Mouse (Mus musculus) olfactory bulb, adult 2 months (tissue): ENCODE measurements around the gene Ctnnd2. TPM values are rescaled to one million over a fixed set of nuclear protein-coding genes. Genes with fewer than 3 reads are reported as not detected.

Experiments
- H3K27ac ChIP-seq: fragments of 200-500 bp; 2 replicates; pipeline ENCODE4 v1.5.1; 2012; ENCODE audit warnings: low read depth, low read length; ENCODE audit not compliant: insufficient read depth
- H3K4me1 ChIP-seq: fragments of 200-500 bp; 2 replicates; pipeline ENCODE4 v1.6.1; 2012; ENCODE audit warnings: low read length; ENCODE audit not compliant: control insufficient read depth, insufficient read depth
- H3K4me3 ChIP-seq: fragments of 200-500 bp; 2 replicates; pipeline ENCODE4 v1.5.1; 2012; ENCODE audit warnings: mild to moderate bottlenecking, low read depth, low read length, moderate library complexity; ENCODE audit not compliant: insufficient read depth
- CTCF ChIP-seq: fragments of 200-500 bp; IDR thresholded peaks from 2 replicates; pipeline ENCODE4 v1.5.1; 2012; ENCODE audit warnings: low read depth, mild to moderate bottlenecking, low read length, moderate library complexity; ENCODE audit not compliant: insufficient read depth
- POLR2A ChIP-seq: fragments of 200-500 bp; IDR thresholded peaks from 2 replicates; pipeline ENCODE4 v1.6.1; 2012; ENCODE audit warnings: mild to moderate bottlenecking, low read depth, low read length, moderate library complexity; ENCODE audit not compliant: insufficient read depth
- WGBS: fragments of 180-500 bp; shearing (Covaris S2); methylation state at CpG from one replicate; pipeline ENCODE4 v1.1.7; 2018; 5-methylcytosine and 5-hydroxymethylcytosine counted together
- polyA plus RNA-seq: library from polyadenylated mRNA; stranded (reverse); fragments of >200 nt; gene quantifications from 2 replicates; pipeline ENCODE4 v1.2.4, GENCODE M21; 2012; ENCODE audit warnings: low replicate concordance; ENCODE audit not compliant: missing spikeins, insufficient read depth, insufficient read length

Gene Ctnnd2
- polyA plus RNA-seq, 1 experiment = not detected

DNA sequence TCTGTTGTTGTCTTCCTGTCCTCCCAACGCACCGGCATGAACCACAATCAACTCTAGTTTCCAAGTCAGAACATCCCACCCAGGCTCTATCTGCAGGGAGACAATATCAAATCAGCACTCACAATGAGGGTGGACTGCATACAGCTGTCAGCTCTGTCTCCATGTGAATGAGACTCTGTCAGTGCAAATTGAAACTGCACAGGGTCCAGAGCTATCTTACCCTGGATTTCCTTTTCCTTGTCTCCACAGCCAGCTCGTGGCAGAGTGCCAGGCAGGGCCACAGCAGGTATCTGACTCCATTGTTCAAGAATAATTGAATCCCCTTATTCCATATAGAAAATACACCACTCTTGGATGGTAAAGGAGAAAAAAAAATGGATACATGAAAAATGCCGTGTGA is 343.0 kb downstream of the Ctnnd2 start:
- TF ChIP-seq CTCF (no peak), POLR2A (no peak)
- 48% methylated on average over 4 of the region's 4 CpGs for WGBS
- no peak overlapping the region for H3K27ac ChIP-seq
- no peak overlapping the region for H3K4me3 ChIP-seq
- no peaks in the 10 kb centered on the region for H3K4me1 ChIP-seq

DNA sequence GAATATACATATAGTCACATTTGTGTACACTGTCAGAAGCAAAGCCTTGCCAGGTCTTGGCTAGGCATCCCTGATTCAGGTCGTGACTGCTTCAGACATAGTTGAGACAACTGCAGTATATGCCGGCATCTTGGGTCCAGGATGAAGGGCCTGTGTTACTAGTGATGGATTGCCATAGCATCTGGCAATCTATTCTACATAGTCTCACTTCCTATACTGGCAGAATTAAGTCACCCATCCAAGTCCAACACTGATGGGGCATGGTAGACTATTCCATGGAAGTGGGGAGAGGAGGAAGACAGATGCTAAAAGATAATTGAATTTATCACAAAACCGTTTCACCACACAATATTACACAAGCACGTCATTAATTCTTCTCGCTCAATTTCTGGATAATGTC is 369.1 kb downstream of the Ctnnd2 start:
- Histone ChIP-seq H3K27ac (no peak overlapping the region), H3K4me1 (no peaks in the 10 kb centered on the region), H3K4me3 (no peak overlapping the region)
- no peak for TF ChIP-seq CTCF
- no peak for TF ChIP-seq POLR2A
- WGBS = 91% methylated on average over 5 of the region's 5 CpGs

- no peak overlapping the region for H3K4me3 ChIP-seq
- H3K27ac ChIP-seq = no peak overlapping the region
- H3K4me1 ChIP-seq = no peaks in the 10 kb centered on the region
- 83% methylated on average over 4 of the region's 4 CpGs for WGBS
- no peak for TF ChIP-seq CTCF
- TF ChIP-seq POLR2A = no peak
Measured at GRCm38 (mm10) chr15:30548263-30548662, 375.9 kb downstream of the Ctnnd2 start.

DNA sequence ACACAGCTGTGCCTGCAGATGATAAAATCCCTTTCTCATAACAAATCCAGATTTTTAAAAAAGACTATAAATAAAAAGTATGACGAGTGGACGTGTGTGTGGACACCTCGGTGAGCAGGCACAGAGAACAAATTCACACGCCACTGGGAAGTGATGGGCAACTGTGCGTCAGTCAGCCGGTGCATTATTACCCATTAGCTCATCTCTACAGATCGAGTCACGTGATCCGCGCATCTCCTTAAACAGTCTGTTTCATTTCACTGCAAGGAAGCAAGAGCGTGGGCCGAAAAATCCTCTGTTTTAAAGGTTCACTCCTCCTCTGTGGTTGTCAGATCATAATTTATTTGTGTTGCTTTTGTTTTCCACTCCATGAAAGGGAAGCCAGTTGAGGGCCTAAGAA is 378.6 kb downstream of the Ctnnd2 start:
- Histone ChIP-seq H3K4me1 (no peaks in the 10 kb centered on the region), H3K4me3 (no peak overlapping the region), H3K27ac (no peak overlapping the region)
- TF ChIP-seq POLR2A (no peak), CTCF (no peak)
- 77% methylated on average over 12 of the region's 12 CpGs for WGBS

DNA sequence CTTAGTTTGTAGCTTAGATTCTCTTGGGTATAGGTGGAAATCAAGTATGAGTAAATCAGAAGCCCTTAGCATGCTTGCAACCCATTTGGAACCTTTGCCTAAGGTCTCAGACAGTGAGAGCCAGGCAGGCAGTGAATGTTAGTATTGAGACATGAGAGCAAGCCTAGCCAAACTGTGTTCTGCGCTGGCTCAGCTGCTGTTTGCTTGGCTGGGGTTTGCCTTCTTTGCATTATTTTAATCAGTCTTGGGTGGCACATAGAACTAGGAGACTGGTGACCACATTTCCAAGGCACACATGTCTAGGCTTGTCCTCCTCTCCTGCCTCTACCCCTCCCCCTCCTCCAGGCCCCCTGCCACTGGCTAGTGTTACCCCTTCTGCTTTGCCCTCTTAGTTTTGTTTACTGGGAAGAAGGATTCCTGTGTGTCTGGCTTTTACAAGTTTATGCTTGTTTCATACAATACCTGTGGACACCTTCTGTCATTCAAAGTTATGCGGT is 381.6 kb downstream of the Ctnnd2 start:
- no peak for TF ChIP-seq POLR2A
- TF ChIP-seq CTCF = no peak
- 70% methylated on average over 2 of the region's 2 CpGs for WGBS
- Histone ChIP-seq H3K4me1 (no peaks in the 10 kb centered on the region), H3K4me3 (no peak overlapping the region), H3K27ac (no peak overlapping the region)

DNA sequence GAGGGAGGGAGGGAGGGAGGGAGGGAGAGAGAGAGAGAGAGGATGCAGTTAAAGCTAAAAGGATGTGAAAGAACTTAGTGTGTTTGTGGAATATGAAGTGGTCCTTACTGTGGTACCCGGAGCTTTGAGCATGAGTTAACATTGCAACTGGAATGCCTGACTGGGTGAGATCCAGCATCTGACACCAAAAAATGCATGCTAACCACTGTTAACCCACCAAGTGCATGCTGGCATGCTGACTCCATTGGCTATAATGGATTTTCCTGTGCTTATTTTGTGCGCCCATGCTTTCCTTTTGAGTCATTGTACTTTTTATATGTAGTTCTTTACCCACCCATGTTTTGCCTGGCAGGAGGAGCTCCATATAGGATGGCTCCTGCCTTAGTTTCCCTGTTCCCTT is 383.4 kb downstream of the Ctnnd2 start:
- Histone ChIP-seq H3K27ac (no peak overlapping the region), H3K4me3 (no peak overlapping the region), H3K4me1 (no peaks in the 10 kb centered on the region)
- WGBS = 63% methylated on average over 2 of the region's 2 CpGs
- TF ChIP-seq POLR2A (no peak), CTCF (no peak)

GRCm38 (mm10) chr15:30562375-30562774 is 390.0 kb downstream of the Ctnnd2 start:
- H3K27ac ChIP-seq = no peak overlapping the region
- no peak overlapping the region for H3K4me3 ChIP-seq
- WGBS = 74% methylated on average over 5 of the region's 5 CpGs
- no peaks in the 10 kb centered on the region for H3K4me1 ChIP-seq
- no peak for TF ChIP-seq CTCF
- TF ChIP-seq POLR2A = no peak

DNA sequence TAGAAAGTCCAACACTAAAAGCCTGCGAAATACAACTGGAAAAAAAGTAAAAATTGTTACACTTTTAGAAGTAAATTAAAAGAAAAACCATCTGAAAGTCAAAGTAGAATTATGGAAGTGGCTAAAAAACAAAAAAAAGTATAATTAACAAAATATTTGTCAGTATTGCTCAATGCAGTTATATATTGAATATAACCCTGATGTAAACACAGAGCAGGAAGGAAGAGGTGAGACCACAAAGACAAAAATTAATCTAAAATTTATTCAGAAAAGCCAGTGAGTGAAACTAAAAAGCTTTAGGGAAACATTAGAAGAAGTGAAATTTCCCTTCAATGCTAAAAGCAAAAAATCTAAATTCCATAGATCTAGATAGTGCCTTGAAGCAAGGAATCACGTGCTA is 392.2 kb downstream of the Ctnnd2 start:
- Histone ChIP-seq H3K4me1 (peaks cover 3% of the 10 kb centered on the region), H3K4me3 (no peak overlapping the region), H3K27ac (no peak overlapping the region)
- TF ChIP-seq POLR2A (no peak), CTCF (no peak)
- WGBS = 78% methylated on average over 2 of the region's 2 CpGs

DNA sequence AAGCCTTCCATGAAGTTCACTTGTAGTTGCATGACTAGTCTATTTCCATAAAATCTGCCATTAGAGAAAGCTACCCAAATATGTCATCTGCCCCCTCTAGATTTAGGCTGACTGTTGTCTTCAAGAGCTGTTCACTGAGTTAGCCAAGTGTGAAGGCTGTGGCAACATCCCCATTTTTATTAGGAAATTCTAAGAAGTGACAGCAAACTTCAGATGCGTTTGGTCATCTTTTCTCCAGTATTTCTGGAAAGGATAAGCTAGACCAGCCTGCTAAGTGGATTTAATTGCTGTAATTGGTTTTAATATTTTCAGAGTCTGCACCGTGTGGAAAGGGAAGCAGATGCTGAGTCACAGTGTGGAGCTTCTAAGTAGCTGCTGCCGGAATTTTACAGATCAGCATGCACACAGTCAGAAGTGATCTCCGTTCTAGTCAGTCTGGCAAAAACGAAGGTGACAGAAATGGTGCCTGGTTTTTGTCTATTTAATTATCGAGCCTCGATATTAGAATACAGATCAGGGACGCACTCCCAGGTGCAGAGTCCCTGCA is 397.9 kb downstream of the Ctnnd2 start:
- H3K27ac ChIP-seq = no peak overlapping the region
- no peak overlapping the region for H3K4me3 ChIP-seq
- TF ChIP-seq POLR2A (no peak), CTCF (no peak)
- H3K4me1 ChIP-seq = peaks cover 3% of the 10 kb centered on the region
- WGBS = 32% methylated on average over 8 of the region's 8 CpGs

DNA sequence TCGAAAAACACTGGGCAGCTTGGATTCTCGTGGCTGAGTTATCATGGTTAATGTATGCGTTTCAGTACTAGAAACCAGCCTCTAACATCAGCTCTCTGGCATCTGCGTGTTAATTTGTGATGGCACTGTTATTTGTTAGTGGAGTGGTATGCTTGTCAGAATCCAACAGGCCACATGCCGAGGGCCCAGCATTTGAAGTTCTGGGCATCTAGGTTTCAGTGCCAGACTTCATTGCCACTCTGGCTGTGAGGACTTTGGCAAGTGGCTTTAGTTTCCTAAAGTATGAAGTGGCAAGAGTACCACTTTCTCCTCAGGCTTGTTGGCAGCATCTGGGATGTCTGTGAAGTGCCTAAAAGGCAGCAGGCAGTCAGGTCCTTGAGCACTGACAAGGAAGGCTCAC is 415.1 kb downstream of the Ctnnd2 start:
- Histone ChIP-seq H3K27ac (no peak overlapping the region), H3K4me3 (no peak overlapping the region), H3K4me1 (no peaks in the 10 kb centered on the region)
- 49% methylated on average over 5 of the region's 5 CpGs for WGBS
- TF ChIP-seq CTCF (no peak), POLR2A (no peak)
